Mouse (Mus musculus): ENCODE measurements around the gene Dock4. TPM values are rescaled to one million over a fixed set of nuclear protein-coding genes. Genes with fewer than 3 reads are reported as not detected.

Gene Dock4
- total RNA-seq, 2 experiments from 2014 or later = 5.3 to 12.2 TPM

GRCm38 (mm10) chr12:40715174-40715573 is 269.4 kb downstream of the Dock4 start:
- ATAC-seq (ENCODE audit: poor library complexity, severe bottlenecking) = no peak

DNA sequence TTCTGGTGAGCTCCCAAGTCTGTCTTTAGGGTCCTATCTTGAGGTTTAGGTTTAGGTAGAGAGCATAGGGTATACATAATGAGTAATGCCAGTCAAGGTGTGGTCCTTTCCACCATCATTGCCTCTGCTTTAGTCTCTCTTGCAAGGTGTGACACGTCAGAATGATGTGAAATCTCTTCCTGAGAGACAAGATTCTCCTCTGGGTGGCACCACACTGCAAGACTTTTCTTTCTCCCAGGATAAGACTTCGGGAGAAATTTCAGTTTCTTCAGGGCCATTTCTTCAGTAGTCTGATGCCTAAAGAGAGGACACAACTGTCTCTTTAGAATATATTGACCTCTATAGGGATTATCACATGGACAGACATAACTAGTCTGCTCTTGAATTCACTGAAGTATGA is 282.6 kb downstream of the Dock4 start:
- ATAC-seq (ENCODE audit: poor library complexity, severe bottlenecking) = no peak

DNA sequence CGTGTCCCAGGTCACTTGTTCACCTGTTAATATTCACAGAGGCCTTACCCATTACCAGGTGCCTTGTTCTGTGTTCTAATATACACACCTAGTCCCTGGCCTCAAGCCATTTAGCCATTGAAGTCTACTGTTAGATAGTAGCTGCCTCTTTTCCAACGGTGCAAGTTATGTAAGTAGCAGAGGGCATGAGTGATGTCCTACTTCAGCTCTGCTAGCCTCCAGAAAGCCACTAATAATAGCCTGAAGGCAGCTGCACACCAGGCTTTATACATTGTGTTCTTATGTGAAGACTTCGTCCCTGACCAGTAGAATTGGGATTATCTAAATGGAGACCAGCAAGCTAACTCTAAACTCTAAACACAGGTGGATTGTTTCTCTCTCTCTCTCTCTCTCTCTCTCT is 285.0 kb downstream of the Dock4 start:
- no peak for ATAC-seq (ENCODE audit: poor library complexity, severe bottlenecking)

DNA sequence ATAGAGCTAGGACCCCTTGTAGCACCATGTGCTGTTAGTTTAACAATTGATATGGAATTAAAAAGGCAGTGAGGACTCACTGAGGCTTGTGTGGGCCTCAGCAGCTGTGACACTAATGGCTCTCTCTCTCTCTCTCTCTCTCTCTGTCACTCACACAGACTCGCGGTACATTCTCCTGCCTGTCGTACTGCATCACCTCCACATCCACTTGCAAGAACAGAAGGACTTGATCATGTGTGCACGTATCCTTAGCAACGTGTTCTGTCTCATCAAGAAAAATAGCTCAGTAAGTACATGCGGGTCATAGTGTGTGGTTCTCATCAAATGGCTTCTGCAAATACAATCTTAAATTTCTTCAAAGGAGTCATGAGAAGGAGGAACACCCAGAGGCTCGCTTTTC is 299.7 kb downstream of the Dock4 start:
- ATAC-seq (ENCODE audit: poor library complexity, severe bottlenecking) = no peak

GRCm38 (mm10) chr12:40746081-40746480 is 300.3 kb downstream of the Dock4 start:
- no peak for ATAC-seq (ENCODE audit: poor library complexity, severe bottlenecking)

GRCm38 (mm10) chr12:40759281-40759680 is 313.5 kb downstream of the Dock4 start:
- ATAC-seq (ENCODE audit: poor library complexity, severe bottlenecking) = no peak

GRCm38 (mm10) chr12:40767258-40767816 is 321.6 kb downstream of the Dock4 start:
- no peak for ATAC-seq (ENCODE audit: poor library complexity, severe bottlenecking)

GRCm38 (mm10) chr12:40773091-40773490 is 327.3 kb downstream of the Dock4 start:
- no peak for ATAC-seq (ENCODE audit: poor library complexity, severe bottlenecking)

- ATAC-seq (ENCODE audit: poor library complexity, severe bottlenecking) = peak; percentile 54; the same call in 1 of the 2 replicates
These were observed 335.8 kb downstream of the Dock4 start for GRCm38 (mm10) chr12:40781554-40781953.

DNA sequence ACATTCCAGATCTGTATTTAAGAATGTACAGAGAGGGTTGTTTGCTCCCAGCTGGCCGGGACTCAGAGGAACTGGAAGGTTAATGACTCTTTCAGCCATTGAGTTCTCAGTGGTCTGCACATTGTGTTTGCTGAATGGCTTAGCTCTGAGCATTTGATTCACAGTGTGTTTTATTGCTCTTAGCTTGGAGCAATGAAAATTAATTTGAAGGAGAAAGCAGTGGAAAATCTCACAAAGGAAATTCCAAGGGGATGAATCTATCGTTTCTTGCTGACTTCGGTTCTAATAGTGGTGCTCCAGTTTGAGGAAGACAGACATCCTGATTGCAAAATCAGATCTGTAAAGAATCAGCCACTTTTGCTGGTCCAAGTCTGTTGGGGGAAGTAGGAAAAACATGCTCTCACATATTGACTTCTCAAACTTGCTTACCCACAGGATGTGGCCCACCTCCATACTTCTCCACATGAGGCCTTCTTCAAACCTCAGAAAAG is 342.9 kb downstream of the Dock4 start:
- ATAC-seq (ENCODE audit: poor library complexity, severe bottlenecking) = peak; percentile 85

DNA sequence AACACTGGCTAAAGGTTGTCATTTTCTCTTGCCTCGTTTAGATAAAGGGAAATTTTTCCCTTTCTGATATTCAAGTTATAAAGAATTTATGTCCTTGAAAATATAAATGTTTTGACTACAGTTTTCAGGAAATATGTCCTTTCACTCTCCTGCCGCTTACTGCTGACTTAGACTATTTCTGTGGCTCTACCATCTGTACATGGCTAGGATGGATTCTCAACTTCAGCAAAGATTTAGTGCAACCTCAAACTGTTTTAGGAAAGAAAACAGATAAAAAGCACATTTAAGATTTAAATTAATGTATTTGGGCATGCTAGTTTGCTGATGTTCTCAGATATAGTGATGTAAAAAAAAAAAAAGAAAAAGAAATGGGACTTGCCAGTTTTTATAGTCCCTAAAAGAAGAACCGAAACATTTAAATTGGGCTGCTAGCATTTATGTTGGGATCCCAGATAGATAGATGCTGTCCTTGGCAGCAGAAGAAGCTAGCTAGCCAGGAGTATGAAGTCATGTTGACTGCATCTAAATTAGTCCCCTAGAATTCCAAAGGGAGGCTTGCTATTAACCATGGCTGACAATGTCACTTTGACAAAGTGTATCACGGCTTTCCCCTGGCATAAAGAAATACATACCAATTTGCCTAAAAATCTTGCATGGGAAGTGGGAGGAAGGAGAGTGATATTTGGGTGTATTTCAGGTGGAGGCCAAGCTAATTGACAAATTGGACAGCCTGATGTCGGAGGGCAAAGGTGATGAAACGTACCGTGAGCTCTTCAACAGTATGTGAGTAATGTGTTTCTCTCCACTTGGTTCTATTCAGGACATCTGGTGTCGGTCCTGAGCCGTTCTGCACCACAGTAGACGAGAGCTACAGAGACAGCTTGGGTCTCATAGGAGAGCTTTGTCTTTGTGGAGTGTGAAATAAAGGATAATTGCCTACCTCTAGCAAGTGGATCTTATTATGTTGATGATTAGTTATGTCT is 343.9 kb downstream of the Dock4 start:
- no peak for ATAC-seq (ENCODE audit: poor library complexity, severe bottlenecking)

GRCm38 (mm10) chr12:40791221-40791620 is 345.5 kb downstream of the Dock4 start:
- no peak for ATAC-seq (ENCODE audit: poor library complexity, severe bottlenecking)

DNA sequence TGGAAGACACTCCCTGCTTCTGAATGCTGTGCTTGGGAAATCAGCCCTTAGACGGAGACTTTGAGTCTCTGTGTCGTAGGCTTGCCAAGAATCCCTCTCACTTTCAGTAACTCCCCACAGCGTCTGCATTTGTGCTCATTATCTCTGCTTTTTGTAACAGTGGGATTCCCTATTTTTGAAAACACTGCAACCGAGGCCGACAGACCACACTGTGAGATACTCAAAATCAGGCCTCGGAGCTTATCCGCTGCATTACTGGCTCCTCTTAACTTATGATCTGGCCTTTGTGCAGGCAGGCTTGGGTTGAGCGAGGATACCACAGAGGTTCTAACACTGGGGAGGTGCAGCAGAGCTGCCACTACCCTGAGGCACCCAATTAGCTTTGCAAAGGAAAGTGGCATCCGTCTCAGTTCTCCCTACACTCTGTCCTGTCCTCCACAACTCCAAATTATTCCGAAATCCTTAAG is 346.5 kb downstream of the Dock4 start:
- no peak for ATAC-seq (ENCODE audit: poor library complexity, severe bottlenecking)

GRCm38 (mm10) chr12:40794066-40794465 is 348.3 kb downstream of the Dock4 start:
- ATAC-seq (ENCODE audit: poor library complexity, severe bottlenecking) = no peak

- no peak for ATAC-seq (ENCODE audit: poor library complexity, severe bottlenecking)
These were observed 349.0 kb downstream of the Dock4 start for GRCm38 (mm10) chr12:40794756-40795155.

GRCm38 (mm10) chr12:40795768-40796167 is 350.0 kb downstream of the Dock4 start:
- no peak for ATAC-seq (ENCODE audit: poor library complexity, severe bottlenecking)

DNA sequence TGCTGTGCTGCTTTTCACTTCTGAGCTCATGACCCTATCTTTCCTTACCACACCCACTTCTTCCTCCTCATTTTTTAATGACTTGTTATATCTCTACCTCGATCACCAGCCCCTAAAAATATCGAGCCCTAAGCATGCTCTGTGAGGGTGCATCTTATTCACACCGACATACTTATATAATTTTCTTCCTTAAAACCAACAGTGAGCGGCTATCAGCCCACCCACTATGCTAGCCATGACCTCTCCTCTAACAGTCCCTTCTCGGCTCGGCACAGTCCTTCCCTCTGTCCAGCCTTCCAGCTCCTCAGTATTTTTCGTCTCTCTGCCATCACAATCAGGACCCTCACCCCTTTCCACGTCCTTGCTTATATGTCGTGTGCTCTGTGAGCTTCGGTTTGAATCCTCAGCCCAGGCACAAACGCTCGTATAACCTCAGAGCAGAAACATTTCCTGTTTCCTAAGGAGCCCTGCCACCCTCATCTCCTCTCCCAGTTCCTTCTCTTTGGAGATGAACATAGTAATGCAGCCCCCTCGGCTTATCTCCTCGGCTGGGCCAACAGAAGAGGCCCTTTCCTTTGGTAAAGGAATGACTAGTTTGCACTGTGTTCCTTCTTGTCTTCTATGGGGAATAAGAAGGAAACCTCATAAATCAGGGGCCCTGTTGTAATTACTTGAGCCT is 351.2 kb downstream of the Dock4 start:
- ATAC-seq (ENCODE audit: poor library complexity, severe bottlenecking) = peak; percentile 56

GRCm38 (mm10) chr12:40797561-40798343 is 352.0 kb downstream of the Dock4 start:
- no peak for ATAC-seq (ENCODE audit: poor library complexity, severe bottlenecking)

DNA sequence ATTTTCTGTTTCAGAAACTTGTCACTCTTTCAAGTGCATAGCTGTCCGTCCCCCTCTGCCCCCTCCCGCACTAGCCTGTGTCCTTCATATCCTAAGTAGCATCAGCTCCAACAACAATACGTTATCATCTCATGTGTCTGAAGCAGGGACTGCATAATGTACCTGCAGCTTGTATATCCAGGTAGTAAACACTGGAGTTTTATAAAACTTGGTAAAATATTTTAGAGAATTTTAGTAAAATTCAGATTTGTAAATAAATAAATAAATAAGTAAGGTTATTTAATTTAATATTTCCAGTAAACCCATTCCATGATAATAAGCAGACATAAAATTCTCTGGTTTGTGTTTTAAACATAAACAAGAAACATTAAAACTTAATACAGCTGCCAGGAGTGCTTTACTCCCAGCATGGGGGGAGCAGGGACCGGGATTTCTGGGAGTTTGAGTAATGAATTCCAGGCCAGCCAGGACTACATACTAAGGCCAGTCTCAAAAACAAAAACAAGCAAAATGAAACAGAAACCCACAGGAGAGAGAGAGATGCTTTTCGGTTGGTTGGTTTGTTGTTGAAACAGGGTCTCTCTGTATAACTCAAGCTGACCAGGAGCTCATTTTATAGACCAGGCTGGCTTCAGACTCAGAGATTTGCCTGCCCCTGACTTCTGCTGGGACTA is 352.7 kb downstream of the Dock4 start:
- no peak for ATAC-seq (ENCODE audit: poor library complexity, severe bottlenecking)

GRCm38 (mm10) chr12:40801456-40801855 is 355.7 kb downstream of the Dock4 start:
- no peak for ATAC-seq (ENCODE audit: poor library complexity, severe bottlenecking)

Measured in megakaryocyte, adult 5-6 weeks (primary cell).